Mouse (Mus musculus): Measurements from ENCODE around the gene Rimkla. TPM values are rescaled to one million over a fixed set of nuclear protein-coding genes. Genes with fewer than 3 reads are reported as not detected.

Gene Rimkla
- not detected in 4 replicates for total RNA-seq (2023; ENCODE audit: inconsistent age)

GRCm38 (mm10) chr4:119492291-119492932 is at the start of gene Rimkla:
TSS of gene Rimkla (minus strand) at chr4:119492628.

DNA sequence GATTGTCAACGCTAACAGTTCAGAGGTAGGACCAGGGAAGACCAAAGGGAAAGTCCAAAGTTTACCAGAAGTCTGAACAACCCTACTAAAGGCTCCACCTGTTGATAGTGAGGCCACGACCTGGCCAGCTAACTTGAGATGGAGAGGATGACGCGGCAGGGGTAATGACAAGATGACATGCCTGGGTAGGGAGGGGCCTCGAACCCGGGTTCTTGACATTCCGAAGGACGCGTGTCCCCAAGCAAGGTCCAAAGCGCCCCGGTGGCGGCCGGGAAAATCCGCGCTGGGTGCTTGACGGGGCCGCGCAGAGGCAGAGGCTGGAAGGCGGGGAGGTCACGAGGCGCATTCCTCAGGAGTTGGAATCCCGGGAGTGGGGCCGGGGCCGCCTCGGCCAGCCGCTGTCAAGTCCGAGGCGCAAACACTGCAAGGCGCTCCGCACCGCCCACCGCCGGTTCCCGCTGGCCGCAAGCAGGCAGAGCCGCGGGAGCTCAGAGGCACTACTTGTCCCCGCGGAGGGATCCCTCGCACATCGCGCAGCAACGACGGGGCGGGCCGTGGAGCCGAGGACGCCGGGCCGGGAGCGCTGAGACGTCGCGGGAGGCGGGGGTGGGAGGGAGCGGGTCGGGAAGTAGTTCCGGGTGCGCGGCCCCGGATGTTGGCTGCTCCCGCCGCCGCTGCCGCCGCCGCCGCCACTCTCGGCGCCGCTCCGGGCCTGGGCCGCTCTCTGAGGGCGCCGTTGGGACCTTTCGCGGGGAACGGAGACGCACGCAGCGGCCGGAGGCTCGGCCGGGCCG is 46.8 kb upstream of the Rimkla start, which contains the start of gene Frg2f1:
Frg2f1 (minus strand) TSS at position 499 of the 794 bp plus-strand sequence.

GRCm38 (mm10) chr4:119536615-119537014 is 44.2 kb upstream of the Rimkla start, which contains the start of gene Foxj3:
TSS of gene Foxj3 (plus strand) at chr4:119537004.

GRCm38 (mm10) chr4:119422294-119422964 is 70.0 kb downstream of the Rimkla start, which contains the start of the genes Ppcs and Zmynd12:
TSS of gene Ppcs (minus strand) at chr4:119422420.
TSS of gene Zmynd12 (plus strand) at chr4:119422814.

Other genes with a start within 250 kb of the Rimkla start
- not detected in 4 replicates for gene Cldn19, start 237.2 kb downstream of the Rimkla start, total RNA-seq (2023; ENCODE audit: inconsistent age)
- gene Ybx1, start 198.0 kb downstream of the Rimkla start, total RNA-seq (2023; ENCODE audit: inconsistent age), result 409 to 442 TPM (median 426 TPM) in 4 replicates
- gene Ppih, start 172.1 kb downstream of the Rimkla start, total RNA-seq (2023; ENCODE audit: inconsistent age), result 25.2 to 29.8 TPM (median 27.0 TPM) in 4 replicates
- gene Ccdc30, start 77.1 kb downstream of the Rimkla start, total RNA-seq (2023; ENCODE audit: inconsistent age), result 0.63 to 1.2 TPM (median 0.74 TPM) in 3 of 4 replicates, not detected in the other
- 8.9 to 12.1 TPM (median 10.3 TPM) in 4 replicates for gene Ppcs, start 70.2 kb downstream of the Rimkla start, total RNA-seq (2023; ENCODE audit: inconsistent age)
- not detected in 4 replicates for gene Zmynd12, start 69.8 kb downstream of the Rimkla start, total RNA-seq (2023; ENCODE audit: inconsistent age)
- 65.1 to 78.9 TPM (median 74.8 TPM) in 4 replicates for gene Foxj3, start 44.4 kb upstream of the Rimkla start, total RNA-seq (2023; ENCODE audit: inconsistent age)
- 5.2 to 10.6 TPM (median 8.7 TPM) in 4 replicates for gene Frg2f1, start 46.9 kb upstream of the Rimkla start, total RNA-seq (2023; ENCODE audit: inconsistent age)
- gene Guca2a, start 145.1 kb upstream of the Rimkla start, total RNA-seq (2023; ENCODE audit: inconsistent age), result not detected in 4 replicates
- gene Guca2b, start 166.3 kb upstream of the Rimkla start, total RNA-seq (2023; ENCODE audit: inconsistent age), result 1.3 to 2.9 TPM (median 2.3 TPM) in 4 replicates
- gene Hivep3, start 241.2 kb upstream of the Rimkla start, total RNA-seq (2023; ENCODE audit: inconsistent age), result 7.9 to 13.9 TPM (median 11.4 TPM) in 4 replicates

Measured in B cell, adult (primary cell).